Mouse (Mus musculus): Measurements from ENCODE around the gene Retnlg. TPM values are rescaled to one million over a fixed set of nuclear protein-coding genes. Genes with fewer than 3 reads are reported as not detected.

The Retnlg gene
- total RNA-seq (2015) (131 and 143 TPM in 2 replicates), total RNA-seq (2017) (34.6 and 51.2 TPM in 2 replicates)

DNA sequence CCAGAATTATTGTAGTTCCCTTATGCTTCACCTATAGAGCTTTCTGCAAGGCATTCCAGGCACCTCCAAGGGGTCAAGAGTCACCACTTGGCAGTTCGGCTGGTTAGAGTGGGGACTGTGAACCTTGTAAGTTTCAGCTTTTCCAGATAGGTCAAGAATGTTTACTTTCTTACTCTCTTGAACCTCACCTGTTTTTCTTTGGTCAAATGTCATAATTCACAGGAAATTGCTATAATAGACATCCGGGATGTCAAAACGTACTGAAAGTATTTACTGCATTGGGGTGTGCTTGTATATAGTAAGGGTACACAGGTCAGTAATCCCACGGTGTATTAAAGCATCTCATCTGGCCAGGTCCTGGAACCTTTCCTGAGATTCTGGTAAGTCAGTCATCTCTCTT, at the start of gene Retnlg:
TSS of gene Retnlg (plus strand) at position 301 of the 400 bp plus-strand sequence.
- ATAC-seq (replicated peaks; ENCODE audit: poor library complexity) = no peak; the same call in 1 of the 2 replicates

DNA sequence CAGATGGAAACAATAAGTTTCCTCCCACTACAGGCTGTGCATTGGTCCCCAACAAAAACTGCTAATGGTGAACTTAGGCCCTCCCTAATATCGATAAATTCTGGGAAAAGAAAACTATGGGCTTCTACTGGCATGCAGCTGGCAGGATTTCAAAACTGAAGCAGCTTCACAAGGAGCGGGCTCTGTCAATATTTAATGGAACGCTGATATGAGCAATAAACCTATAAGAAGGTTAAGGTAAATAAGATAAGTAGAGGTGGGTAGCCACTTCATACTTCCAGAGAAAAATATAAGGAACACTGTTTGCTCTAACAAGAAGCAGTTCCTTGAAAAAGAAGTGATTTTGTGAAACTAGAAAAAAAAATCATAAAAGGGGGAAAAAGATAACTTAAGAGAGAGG, 45.9 kb upstream of the Retnlg start:
- no peak for ATAC-seq (replicated peaks; ENCODE audit: poor library complexity)

DNA sequence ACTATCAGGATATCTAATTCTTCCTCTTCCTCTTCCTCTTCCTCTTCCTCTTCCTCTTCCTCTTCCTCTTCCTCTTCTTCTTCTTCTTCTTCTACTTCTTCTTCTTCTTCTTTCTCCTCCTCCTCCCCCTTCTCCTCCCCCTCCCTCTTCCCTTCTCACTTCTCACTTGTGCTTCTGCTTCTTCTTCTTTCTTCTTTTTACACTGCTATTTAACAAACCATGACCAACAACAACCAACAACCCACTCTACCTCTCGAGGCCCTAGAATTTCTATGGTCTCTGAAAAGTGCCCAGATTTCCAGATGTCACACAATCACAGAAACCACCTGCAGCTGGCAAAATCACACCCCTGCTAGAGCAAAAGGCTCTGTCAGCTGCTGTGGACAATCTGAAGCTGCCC, 44.8 kb upstream of the Retnlg start:
- 0 out of 2 replicates have a peak, but pooled peaks have one; percentile 34 for ATAC-seq (replicated peaks; ENCODE audit: poor library complexity)

DNA sequence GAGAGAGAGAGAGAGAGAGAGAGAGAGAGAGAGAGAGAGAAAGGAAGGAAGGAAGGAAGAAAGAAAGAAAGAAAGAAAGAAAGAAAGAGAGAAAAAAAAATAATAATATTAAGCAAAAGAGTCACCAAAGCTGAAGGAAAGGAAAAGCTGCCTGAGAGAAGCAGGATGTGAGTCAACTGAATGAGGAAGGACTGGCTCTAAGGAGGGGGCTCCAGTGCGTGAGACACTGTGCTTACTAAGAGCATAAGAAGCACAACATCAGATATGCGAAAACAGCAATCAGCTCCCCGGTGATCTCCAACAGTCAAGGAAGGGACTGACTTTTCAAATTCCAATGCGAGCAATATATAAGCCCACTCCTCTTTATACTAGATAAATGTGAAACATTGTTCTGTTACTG, 43.4 kb upstream of the Retnlg start:
- peak; percentile 65 for ATAC-seq (replicated peaks; ENCODE audit: poor library complexity)

DNA sequence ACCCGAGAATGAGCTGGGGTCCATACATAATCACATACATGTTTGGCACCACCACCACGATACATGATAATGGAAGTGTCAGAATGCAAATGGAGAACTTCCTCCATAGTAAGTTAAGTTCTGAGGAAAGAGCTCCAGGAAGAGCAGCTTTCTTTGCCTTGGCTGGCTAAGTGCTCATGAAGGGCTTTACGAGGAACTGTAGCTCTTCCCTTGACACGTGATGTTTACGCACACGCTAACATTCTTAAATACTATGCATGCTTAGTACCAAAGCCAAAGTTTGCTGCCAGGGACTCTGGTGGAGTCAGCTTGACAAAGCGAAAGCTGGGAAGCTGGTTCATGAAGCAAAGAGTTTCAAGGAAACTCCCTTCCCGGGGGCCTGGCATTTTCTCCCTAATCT, 40.4 kb upstream of the Retnlg start:
- ATAC-seq (replicated peaks; ENCODE audit: poor library complexity) = no peak

DNA sequence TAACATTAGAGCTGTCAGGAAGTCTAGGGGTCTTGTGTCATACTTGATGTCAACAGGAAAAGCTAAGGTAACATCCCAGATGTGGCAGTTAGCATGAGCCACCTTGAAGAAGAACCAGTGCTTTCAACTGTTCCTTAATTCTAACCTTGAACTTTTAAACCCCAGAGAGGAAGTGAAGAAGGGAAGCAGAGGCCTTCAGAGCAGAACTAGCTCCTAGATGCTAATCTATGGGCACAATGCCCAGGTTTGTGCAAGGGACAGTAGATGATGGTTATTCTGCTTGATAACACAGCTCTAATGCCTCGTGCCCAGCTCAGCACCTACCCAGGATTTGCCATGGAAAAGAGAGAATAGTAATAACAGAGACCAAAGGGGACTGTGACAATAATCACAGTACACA, 38.8 kb upstream of the Retnlg start:
- ATAC-seq (replicated peaks; ENCODE audit: poor library complexity) = peak; percentile 98

DNA sequence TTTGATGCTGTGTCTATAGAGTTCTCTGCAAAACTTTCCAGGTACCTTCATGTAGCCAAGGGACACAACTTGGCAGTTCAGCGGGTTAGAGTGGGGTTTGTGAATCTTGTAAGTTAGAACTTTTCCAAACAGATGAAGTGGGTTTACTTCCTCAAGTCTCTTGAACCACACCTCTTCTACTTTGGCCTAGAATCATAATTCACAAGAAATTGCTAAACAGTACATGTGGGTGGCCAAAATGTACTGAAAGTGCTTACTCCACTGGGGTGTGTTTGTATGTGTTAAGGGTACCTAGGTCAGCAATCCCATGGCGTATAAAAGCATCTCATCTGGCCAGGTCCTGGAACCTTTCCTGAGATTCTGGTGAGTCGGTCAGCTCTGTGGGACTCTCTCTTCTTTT, 30.2 kb upstream of the Retnlg start, which contains the start of gene Retnla:
TSS of gene Retnla (plus strand) at position 286 of the 400 bp plus-strand sequence.
- no peak for ATAC-seq (replicated peaks; ENCODE audit: poor library complexity)

DNA sequence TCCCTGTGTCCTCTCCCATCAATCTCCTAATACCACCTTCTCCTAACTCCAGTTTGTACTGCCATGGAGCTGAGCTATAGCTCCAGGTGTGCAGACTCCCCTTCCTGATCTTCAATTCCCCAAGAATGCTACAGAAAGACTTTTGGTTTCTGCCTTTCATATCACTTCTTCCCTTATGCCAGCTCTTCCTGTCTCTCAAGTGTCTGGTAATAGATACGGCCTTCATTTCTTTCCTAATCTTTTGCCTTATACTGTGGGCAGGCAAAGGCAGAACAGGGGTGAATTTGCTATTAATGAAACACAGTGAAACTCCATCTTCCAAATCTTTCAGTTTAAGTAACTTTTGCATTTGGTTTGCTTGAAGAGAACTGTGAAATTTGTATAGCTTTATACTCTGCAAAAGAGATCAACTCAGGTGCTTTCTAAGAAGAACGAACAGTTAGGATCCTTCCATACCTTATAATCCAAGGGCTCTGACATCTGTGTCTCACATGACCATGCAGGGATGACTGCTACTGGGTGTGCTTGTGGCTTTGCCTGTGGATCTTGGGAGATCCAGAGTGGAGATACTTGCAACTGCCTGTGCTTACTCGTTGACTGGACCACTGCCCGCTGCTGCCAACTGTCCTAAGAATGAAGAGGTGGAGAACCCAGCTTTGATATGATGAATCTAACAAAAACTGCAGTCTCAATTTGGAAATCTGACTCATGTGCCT, 28.6 kb upstream of the Retnlg start:
- ATAC-seq (replicated peaks; ENCODE audit: poor library complexity) = peak; percentile 61

DNA sequence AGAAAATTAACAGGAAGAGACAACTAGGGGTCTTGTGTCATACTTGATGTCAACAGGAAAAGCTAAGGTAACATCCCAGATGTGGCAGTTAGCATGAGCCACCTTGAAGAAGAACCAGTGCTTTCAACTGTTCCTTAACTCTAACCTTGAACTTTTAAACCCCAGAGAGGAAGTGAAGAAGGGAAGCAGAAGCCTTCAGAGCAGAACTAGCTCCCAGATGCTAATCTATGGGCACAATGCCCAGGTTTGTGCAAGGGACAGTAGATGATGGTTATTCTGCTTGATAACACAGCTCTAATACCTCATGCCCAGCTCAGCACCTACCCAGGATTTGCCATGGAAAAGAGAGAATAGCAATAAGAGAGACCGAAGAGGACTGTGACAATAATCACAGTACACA, 7.4 kb upstream of the Retnlg start:
- peak; percentile 87 for ATAC-seq (replicated peaks; ENCODE audit: poor library complexity)

DNA sequence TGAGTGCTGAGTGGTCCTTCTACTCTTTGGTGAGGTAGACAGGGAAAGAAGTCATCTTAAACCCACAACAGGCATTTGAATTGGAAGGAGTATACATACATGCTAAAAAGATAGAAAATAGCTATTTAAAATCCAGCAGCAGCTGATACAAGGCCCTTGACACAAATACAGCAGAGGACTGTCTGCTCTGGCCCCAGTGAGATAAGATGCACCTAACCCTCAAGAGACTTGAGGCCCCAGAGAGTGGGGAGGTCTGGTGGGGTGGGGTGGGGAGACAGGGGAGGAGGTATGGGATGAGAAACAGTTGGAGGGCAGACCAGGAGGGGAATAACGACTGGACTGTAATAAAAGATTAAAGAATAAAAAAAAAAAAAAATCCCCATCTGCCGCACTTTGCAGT, 4.7 kb upstream of the Retnlg start:
- no peak for ATAC-seq (replicated peaks; ENCODE audit: poor library complexity)

DNA sequence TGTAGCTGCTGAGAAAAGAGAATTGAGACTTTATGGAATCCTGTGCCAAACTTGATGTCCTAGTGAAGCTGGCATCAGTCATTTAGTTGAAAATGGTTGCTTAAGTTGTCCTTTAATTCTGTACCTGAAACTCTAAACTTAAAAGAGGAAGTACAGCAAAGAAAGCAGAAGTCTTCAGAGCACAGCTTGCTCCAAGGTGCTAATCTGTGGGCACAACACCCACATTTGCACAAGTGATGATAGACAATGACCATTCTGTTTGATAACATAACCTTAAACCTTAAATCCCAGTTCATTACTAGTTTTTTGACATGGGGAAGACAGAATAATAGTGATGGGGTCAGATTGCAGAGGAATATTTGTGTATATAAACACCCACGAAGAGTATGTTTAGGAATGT, 3.8 kb upstream of the Retnlg start:
- peak; percentile 65 for ATAC-seq (replicated peaks; ENCODE audit: poor library complexity)

DNA sequence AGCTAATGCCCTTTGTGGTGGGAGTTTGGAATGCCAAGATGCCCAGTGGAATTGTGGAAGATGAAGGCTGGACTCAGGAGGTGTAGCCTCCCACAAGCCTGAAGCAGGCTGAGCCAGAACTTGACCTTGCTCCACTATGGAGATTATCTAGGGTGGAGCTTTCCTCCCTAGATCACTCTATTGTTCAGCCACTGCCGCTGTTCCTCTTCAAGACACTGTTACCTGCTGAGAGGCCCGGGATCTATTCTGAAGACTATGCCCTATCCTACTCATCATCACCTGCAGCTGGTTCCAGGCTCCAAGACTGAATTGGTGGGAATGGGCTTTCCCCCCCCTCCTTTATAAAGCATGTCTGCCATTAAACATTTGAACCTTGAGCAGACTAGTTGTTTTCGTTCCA, 2.8 kb upstream of the Retnlg start:
- ATAC-seq (replicated peaks; ENCODE audit: poor library complexity) = no peak

DNA sequence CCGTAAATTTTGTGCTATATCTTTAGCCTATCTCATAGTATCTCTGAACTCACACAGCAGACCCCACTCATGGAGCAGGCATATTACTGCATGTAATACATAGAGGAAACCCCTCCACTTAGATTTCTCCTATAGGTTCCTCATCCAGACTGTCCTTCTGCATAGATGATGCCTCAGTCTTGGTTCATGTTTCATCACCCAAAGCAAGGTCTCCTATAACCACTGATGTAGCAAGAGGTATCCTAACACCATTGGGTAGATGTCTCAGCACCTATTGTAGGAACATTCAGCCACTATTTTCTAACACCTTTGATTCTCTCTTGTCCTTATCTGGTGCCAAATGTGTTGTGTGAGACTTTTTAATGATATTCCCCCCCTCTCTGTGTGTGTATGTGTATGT, 667 bp upstream of the Retnlg start:
- peak; percentile 73 for ATAC-seq (replicated peaks; ENCODE audit: poor library complexity)

DNA sequence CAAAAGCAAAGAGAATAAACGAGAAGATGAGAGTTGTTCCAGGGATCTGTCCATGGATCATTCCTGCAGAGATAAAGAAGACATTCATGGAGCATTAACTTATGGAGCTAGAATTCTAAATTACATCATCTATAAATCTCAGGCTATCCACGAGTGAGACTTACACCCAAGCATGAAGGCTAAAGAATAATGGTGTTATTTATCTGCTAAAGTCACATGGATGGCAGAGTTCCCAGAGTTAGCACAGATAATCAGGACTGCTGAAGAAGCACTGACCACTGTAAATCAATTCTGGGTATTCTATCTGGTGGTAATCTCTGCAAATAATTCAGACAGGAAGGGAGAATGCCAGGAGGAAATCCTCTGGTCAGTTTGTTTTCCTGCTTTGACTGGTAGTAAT, 18.3 kb downstream of the Retnlg start:
- no peak for ATAC-seq (replicated peaks; ENCODE audit: poor library complexity)

DNA sequence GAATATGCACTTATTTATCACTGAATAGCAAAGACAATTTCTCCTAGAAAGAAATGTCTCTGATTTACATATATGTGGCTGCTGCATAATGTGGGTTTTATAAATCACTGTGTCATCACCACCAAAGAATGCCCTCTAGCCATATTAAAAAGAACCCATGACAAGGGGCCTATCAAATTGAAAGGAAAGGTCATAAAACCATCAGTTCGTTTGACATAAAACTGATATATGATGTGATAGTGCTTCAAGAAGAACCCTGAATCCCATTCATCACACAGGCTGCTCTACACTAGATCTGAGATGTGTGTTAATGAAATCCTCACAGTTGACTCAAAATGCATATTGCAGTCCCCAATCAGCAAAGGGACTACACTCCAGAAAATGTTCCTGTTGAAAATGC, 27.4 kb downstream of the Retnlg start:
- ATAC-seq (replicated peaks; ENCODE audit: poor library complexity) = no peak

DNA sequence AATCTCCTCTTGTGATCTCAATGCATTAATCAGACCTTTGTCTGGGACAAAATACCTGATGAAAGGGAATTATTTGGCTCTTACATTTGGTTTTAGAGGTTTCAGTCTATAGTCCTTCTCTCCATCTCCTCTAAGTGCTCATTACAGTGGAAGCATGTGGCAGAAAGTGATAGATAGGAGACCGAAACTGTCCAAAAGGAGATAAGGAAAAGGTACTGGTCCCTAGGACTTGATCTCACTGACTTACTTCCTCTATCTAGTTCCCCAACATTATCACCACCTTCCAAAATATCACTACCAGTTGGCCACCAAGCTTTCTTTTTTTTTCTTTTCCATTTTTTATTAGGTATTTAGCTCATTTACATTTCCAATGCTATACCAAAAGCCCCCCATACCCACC, 38.8 kb downstream of the Retnlg start:
- ATAC-seq (replicated peaks; ENCODE audit: poor library complexity) = 0 out of 2 replicates have a peak, but pooled peaks have one; percentile 34

DNA sequence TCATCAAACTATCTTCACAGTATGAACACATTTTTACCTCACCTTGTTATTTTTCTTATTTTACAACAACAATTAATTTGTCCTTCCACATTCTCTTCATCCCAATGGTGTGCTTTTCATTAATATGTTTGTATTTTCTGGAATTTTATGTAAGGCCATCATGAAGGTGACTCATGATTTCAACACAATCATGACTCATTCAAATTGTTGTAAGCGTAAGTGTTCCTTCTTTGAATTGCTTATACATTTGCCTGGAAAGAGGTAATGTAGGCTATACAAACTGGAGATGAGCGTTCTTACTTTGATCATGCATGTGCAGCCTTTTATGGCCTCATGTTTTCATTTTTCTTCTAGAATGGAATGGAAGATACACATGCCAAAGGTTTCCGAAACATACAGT, 40.8 kb downstream of the Retnlg start:
- no peak for ATAC-seq (replicated peaks; ENCODE audit: poor library complexity)

DNA sequence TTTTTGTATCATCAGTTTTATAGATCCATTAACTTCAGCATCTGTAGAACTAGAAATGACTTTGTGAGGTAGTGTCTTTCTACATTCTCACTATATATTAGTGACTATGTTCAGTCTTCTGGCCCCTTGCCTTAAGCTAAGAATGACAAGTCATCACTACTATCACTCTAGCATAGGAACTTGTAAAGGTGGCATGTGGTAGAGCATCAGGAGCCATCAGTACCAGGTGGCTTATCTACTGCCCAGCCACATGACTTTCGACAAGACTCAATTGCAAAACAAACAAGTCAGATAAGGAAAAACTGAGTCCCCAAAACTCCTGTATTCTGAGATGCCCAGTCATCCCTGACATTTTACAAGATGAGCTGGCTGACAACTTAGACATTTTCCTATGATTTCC, 51.3 kb downstream of the Retnlg start:
- 0 out of 2 replicates have a peak, but pooled peaks have one; percentile 29 for ATAC-seq (replicated peaks; ENCODE audit: poor library complexity)

Other genes starting within 250 kb of the Retnlg start
- not detected in 2 replicates for gene Trat1, start 100.6 kb upstream of the Retnlg start, total RNA-seq (2015)
- 0.14 and 0.54 TPM in 2 replicates for gene Trat1, start 100.6 kb upstream of the Retnlg start, total RNA-seq (2017)
- gene Retnlb, start 55.8 kb upstream of the Retnlg start, total RNA-seq (2015) = not detected in 2 replicates
- not detected in 2 replicates for gene Retnlb, start 55.8 kb upstream of the Retnlg start, total RNA-seq (2017)
- not detected in 2 replicates for gene Retnla, start 30.1 kb upstream of the Retnlg start, total RNA-seq (2015)
- not detected in 2 replicates for gene Retnla, start 30.1 kb upstream of the Retnlg start, total RNA-seq (2017)
- gene Dzip3, start 121.5 kb downstream of the Retnlg start, total RNA-seq (2015) = 29.1 and 31.5 TPM in 2 replicates
- 24.5 and 30.8 TPM in 2 replicates for gene Dzip3, start 121.5 kb downstream of the Retnlg start, total RNA-seq (2017)
- gene Cip2a, start 121.6 kb downstream of the Retnlg start, total RNA-seq (2015) = 85.7 and 97.0 TPM in 2 replicates
- 75.7 and 101 TPM in 2 replicates for gene Cip2a, start 121.6 kb downstream of the Retnlg start, total RNA-seq (2017)
- not detected in 2 replicates for gene Myh15, start 184.9 kb downstream of the Retnlg start, total RNA-seq (2015)
- gene Myh15, start 184.9 kb downstream of the Retnlg start, total RNA-seq (2017) = not detected in 2 replicates

All from megakaryocyte progenitor cell, adult 5-6 weeks (primary cell).